8 mouse cellular contexts compared by ENCODE assay signal in genomic region chr19:36214188-36214968, GRCm38 (mm10).
DNase-seq lines count a peak whose midpoint lies in the region; ATAC-seq lines count a peak whose summit lies in the region.

No protein-coding gene starts in this region.

- intact Hi-C loops in left cerebral cortex, postnatal 25 days (cut with DNase I) = loop anchor here (5.0 kb wide), 1 partner anchor 98 kb away; no protein-coding TSS in a partner anchor

- no peak overlapping the region for H3K27ac ChIP-seq in forebrain, embryonic 15.5 days (replicated peaks)
- 0 out of 2 replicates have a peak overlapping the region, but pooled peaks have one; percentile 4 for H3K27ac ChIP-seq in hindbrain, embryonic 11.5 days (ENCODE audit: low read depth, low read length)
- H3K27ac ChIP-seq in midbrain, embryonic 15.5 days = no peak overlapping the region

- H3K9ac ChIP-seq in forebrain, embryonic 15.5 days (replicated peaks) = no peak overlapping the region
- H3K9ac ChIP-seq in hindbrain, embryonic 11.5 days (ENCODE audit: low read depth, low read length) = no peak overlapping the region
- H3K9ac ChIP-seq in midbrain, embryonic 15.5 days = no peak overlapping the region

- H3K27me3 ChIP-seq in forebrain, embryonic 15.5 days = no peaks in the 10 kb centered on the region
- no peaks in the 10 kb centered on the region for H3K27me3 ChIP-seq in hindbrain, embryonic 11.5 days (ENCODE audit: control insufficient read depth, insufficient read depth, low read length)
- no peaks in the 10 kb centered on the region for H3K27me3 ChIP-seq in midbrain, embryonic 15.5 days (replicated peaks)

- 11% methylated on average over 7 of the region's 7 CpGs for WGBS in forebrain, embryonic 15.5 days
- 28% methylated on average over 7 of the region's 7 CpGs for WGBS in hindbrain, embryonic 11.5 days
- WGBS in midbrain, embryonic 15.5 days = 16% methylated on average over 7 of the region's 7 CpGs

- H3K4me2 ChIP-seq in forebrain, embryonic 15.5 days (replicated peaks) = peak overlapping the region; percentile 15; the same call in 1 of the 2 replicates
- H3K4me2 ChIP-seq in hindbrain, embryonic 11.5 days (replicated peaks; ENCODE audit: low read depth, low read length) = no peak overlapping the region
- no peak overlapping the region for H3K4me2 ChIP-seq in midbrain, embryonic 15.5 days

- peak; percentile 5 for DNase-seq in urinary bladder, postnatal 25 days (ENCODE audit: low spot score)
- no peak for DNase-seq in urinary bladder, adult 18-20 months (ENCODE audit: low spot score in 2 of 2)
- DNase-seq in hindbrain, embryonic 11.5 days (ENCODE audit: low spot score) = peak; percentile 38
- peak; percentile 35 to 76 for DNase-seq in left cerebral cortex, postnatal 25 days (ENCODE audit: low spot score in 2 of 2)

- no peak overlapping the region for H3K4me3 ChIP-seq in forebrain, embryonic 15.5 days
- no peak overlapping the region for H3K4me3 ChIP-seq in hindbrain, embryonic 11.5 days (ENCODE audit: low read depth, low read length)
- no peak overlapping the region for H3K4me3 ChIP-seq in midbrain, embryonic 15.5 days

- no peaks in the 10 kb centered on the region for H3K9me3 ChIP-seq in forebrain, embryonic 15.5 days
- H3K9me3 ChIP-seq in hindbrain, embryonic 11.5 days (ENCODE audit: control insufficient read depth, low read length) = no peaks in the 10 kb centered on the region
- H3K9me3 ChIP-seq in midbrain, embryonic 15.5 days = no peaks in the 10 kb centered on the region

- ATAC-seq in forebrain, embryonic 15.5 days (replicated peaks) = peak; percentile 70
- peak; percentile 73 for ATAC-seq in hindbrain, embryonic 11.5 days (ENCODE audit: low FRiP score)
- ATAC-seq in midbrain, embryonic 15.5 days (replicated peaks) = peak; percentile 68
- no peak for ATAC-seq in megakaryocyte-erythroid progenitor cell, adult 5-6 weeks (replicated peaks; ENCODE audit: low FRiP score, low TSS enrichment, poor library complexity, severe bottlenecking)
- no peak for ATAC-seq in inflammation-experienced regulatory T-cells, adult 6 months

- no peaks in the 10 kb centered on the region for H3K36me3 ChIP-seq in forebrain, embryonic 15.5 days
- H3K36me3 ChIP-seq in hindbrain, embryonic 11.5 days (ENCODE audit: control insufficient read depth, insufficient read depth, low read length) = no peaks in the 10 kb centered on the region
- no peaks in the 10 kb centered on the region for H3K36me3 ChIP-seq in midbrain, embryonic 15.5 days (replicated peaks)

- H3K4me1 ChIP-seq in forebrain, embryonic 15.5 days = peaks cover 29% of the 10 kb centered on the region
- 0 out of 2 replicates have a peak, but pooled peaks cover 2% of the 10 kb centered on the region for H3K4me1 ChIP-seq in hindbrain, embryonic 11.5 days (replicated peaks; ENCODE audit: control insufficient read depth, insufficient read depth, low read length)
- H3K4me1 ChIP-seq in midbrain, embryonic 15.5 days = peaks cover 21% of the 10 kb centered on the region

Comparison
In these comparisons a context has a peak if more than half of its experiments do, and no peak if none do; other contexts are left out.
1. DNase-seq: peak in urinary bladder, postnatal 25 days (single experiment), hindbrain, embryonic 11.5 days (single experiment) and left cerebral cortex, postnatal 25 days (2 of 2); none in urinary bladder, adult 18-20 months (0 of 2).
2. ATAC-seq: peak in forebrain, embryonic 15.5 days (single experiment), hindbrain, embryonic 11.5 days (single experiment) and midbrain, embryonic 15.5 days (single experiment); none in megakaryocyte-erythroid progenitor cell, adult 5-6 weeks (single experiment) and inflammation-experienced regulatory T-cells, adult 6 months (single experiment).